Mouse (Mus musculus) heart, postnatal 0 days (tissue): Measurements from ENCODE around the gene Fkbp5.

Experiments used
- CTCF ChIP-seq: IDR thresholded peaks from 2 replicates; pipeline ENCODE4 v1.5.1; 2016; ENCODE audit warnings: antibody characterized with exemption, control low read depth, low read depth
- EP300 ChIP-seq: IDR thresholded peaks from 2 replicates; pipeline ENCODE4 v1.6.1; 2016; ENCODE audit warnings: antibody characterized with exemption, low read depth

- TF ChIP-seq CTCF (no peak), EP300 (no peak)
Observed at GRCm38 (mm10) chr17:28513844-28514243, 3.5 kb downstream of the Fkbp5 start.
